In genomic region chr5:25759460-25760409, GRCm38 (mm10) we compare ENCODE assay signal across 8 mouse cellular contexts. TPM values are rescaled to one million over a fixed set of nuclear protein-coding genes. Genes with fewer than 3 reads are reported as not detected.
A peak's percentile ranks its signal among the peaks of the same experiment; 100 is the strongest.
DNase-seq lines count a peak whose midpoint lies in the region; ATAC-seq and TF ChIP-seq lines count a peak whose summit lies in the region.

Actr3b (plus strand) TSS chr5:25759997.

- peak; percentile 97 for ATAC-seq in embryonic facial prominence, embryonic 14.5 days (ENCODE audit: low read depth)
- ATAC-seq in limb, embryonic 13.5 days (ENCODE audit: low FRiP score, low read depth), result peak; percentile 98
- ATAC-seq in midbrain, embryonic 15.5 days (replicated peaks), result peak; percentile 99

- no peaks in the 10 kb centered on the region for H3K9me3 ChIP-seq in embryonic facial prominence, embryonic 14.5 days (ENCODE audit: control insufficient read depth, low read length)
- H3K9me3 ChIP-seq in limb, embryonic 13.5 days, result no peaks in the 10 kb centered on the region
- no peaks in the 10 kb centered on the region for H3K9me3 ChIP-seq in midbrain, embryonic 15.5 days

- no peak for TF ChIP-seq CTCF in bone marrow, adult 2 months (IDR thresholded peaks at IDR 0.05; ENCODE audit: control insufficient read depth, insufficient read depth, low read length)

- H3K9ac ChIP-seq in embryonic facial prominence, embryonic 14.5 days (ENCODE audit: low read depth, low read length), result peak within 1 kb of the TSS; percentile 74
- peak within 1 kb of the TSS; percentile 73 for H3K9ac ChIP-seq in limb, embryonic 13.5 days
- H3K9ac ChIP-seq in midbrain, embryonic 15.5 days, result peak within 1 kb of the TSS; percentile 80

- 3% methylated on average over 45 of the region's 45 CpGs for WGBS in bone marrow, adult 2 months
- WGBS in embryonic facial prominence, embryonic 14.5 days, result 2% methylated on average over 42 of the region's 45 CpGs
- 2% methylated on average over 45 of the region's 45 CpGs for WGBS in limb, embryonic 13.5 days
- WGBS in midbrain, embryonic 15.5 days, result 2% methylated on average over 45 of the region's 45 CpGs

- peak; percentile 59 for DNase-seq in 3T3-L1 (ENCODE audit: low read depth, low spot score)
- peak; percentile 94 for DNase-seq in embryonic facial prominence, embryonic 14.5 days (ENCODE audit: low spot score)
- DNase-seq in heart, adult 9 months (ENCODE audit: low spot score in 2 of 2), result peak; percentile 88 to 89
- peak; percentile 83 for DNase-seq in kidney, adult 9 months
- peak; percentile 74 to 75 for DNase-seq in spleen, adult 18-20 months

- TF ChIP-seq POLR2A in bone marrow, adult 2 months (IDR thresholded peaks at IDR 0.05; ENCODE audit: borderline replicate concordance, control insufficient read depth, low read depth, low read length), result no peak

- peak within 1 kb of the TSS; percentile 97 for H3K4me2 ChIP-seq in embryonic facial prominence, embryonic 14.5 days (ENCODE audit: low read depth, low read length)
- peak within 1 kb of the TSS; percentile 94 for H3K4me2 ChIP-seq in limb, embryonic 13.5 days (replicated peaks)
- H3K4me2 ChIP-seq in midbrain, embryonic 15.5 days, result peak within 1 kb of the TSS; percentile 87

- H3K4me3 ChIP-seq in bone marrow, adult 2 months (replicated peaks; ENCODE audit: control insufficient read depth, low read depth, low read length), result peak within 1 kb of the TSS; percentile 61
- peak within 1 kb of the TSS; percentile 78 for H3K4me3 ChIP-seq in embryonic facial prominence, embryonic 14.5 days (ENCODE audit: low read depth, low read length)
- peak within 1 kb of the TSS; percentile 75 for H3K4me3 ChIP-seq in limb, embryonic 13.5 days
- H3K4me3 ChIP-seq in midbrain, embryonic 15.5 days, result peak within 1 kb of the TSS; percentile 88

- H3K27ac ChIP-seq in bone marrow, adult 2 months (ENCODE audit: control insufficient read depth, insufficient read depth, low read depth, low read length, poor library complexity), result no peak within 1 kb of the TSS
- H3K27ac ChIP-seq in embryonic facial prominence, embryonic 14.5 days (replicated peaks; ENCODE audit: low read depth, low read length), result no peak within 1 kb of the TSS
- H3K27ac ChIP-seq in limb, embryonic 13.5 days, result no peak within 1 kb of the TSS
- peak within 1 kb of the TSS; percentile 67 for H3K27ac ChIP-seq in midbrain, embryonic 15.5 days

- H3K27me3 ChIP-seq in embryonic facial prominence, embryonic 14.5 days (replicated peaks; ENCODE audit: control insufficient read depth, insufficient read depth, low read length), result peaks cover 7% of the 10 kb centered on the region
- H3K27me3 ChIP-seq in limb, embryonic 13.5 days, result peaks cover 9% of the 10 kb centered on the region
- no peaks in the 10 kb centered on the region for H3K27me3 ChIP-seq in midbrain, embryonic 15.5 days (replicated peaks)

- H3K4me1 ChIP-seq in bone marrow, adult 2 months (ENCODE audit: control insufficient read depth, insufficient read depth, low read length), result no peaks in the 10 kb centered on the region; the same call in 1 of the 2 replicates
- peaks cover 5% of the 10 kb centered on the region for H3K4me1 ChIP-seq in embryonic facial prominence, embryonic 14.5 days (ENCODE audit: control insufficient read depth, insufficient read depth, low read length)
- peaks cover 4% of the 10 kb centered on the region for H3K4me1 ChIP-seq in limb, embryonic 13.5 days
- peaks cover 23% of the 10 kb centered on the region for H3K4me1 ChIP-seq in midbrain, embryonic 15.5 days

- H3K36me3 ChIP-seq in embryonic facial prominence, embryonic 14.5 days (ENCODE audit: control insufficient read depth, insufficient read depth, low read length), result no peaks in the 10 kb centered on the region
- no peaks in the 10 kb centered on the region for H3K36me3 ChIP-seq in limb, embryonic 13.5 days
- H3K36me3 ChIP-seq in midbrain, embryonic 15.5 days (replicated peaks), result no peaks in the 10 kb centered on the region

RNA-seq across cellular contexts. Expression of gene Actr3b, which starts in this region (rescaled TPM):
- polyA plus RNA-seq in bone marrow, adult 2 months (2011; ENCODE audit: insufficient read depth, insufficient read length, low replicate concordance, missing spikeins), result 2.2 TPM in 1 of 2 replicates, not detected in the other
- polyA plus RNA-seq in embryonic facial prominence, embryonic 14.5 days (2014; fragmentation: Nextera tagmentation; extraction: Ambion mirVana), result 7.6 and 9.3 TPM in 2 replicates
- polyA plus RNA-seq in limb, embryonic 13.5 days (2015; fragmentation: Nextera tagmentation; extraction: Ambion mirVana), result 3.0 and 3.3 TPM in 2 replicates
- polyA plus RNA-seq in midbrain, embryonic 15.5 days (2015; fragmentation: Nextera tagmentation; extraction: Ambion mirVana), result 31.7 and 35.1 TPM in 2 replicates
